Mouse (Mus musculus) testis, postnatal 14 days (tissue): ENCODE measurements around the gene Gns.

Experiments used
- DNase-seq: peaks from one replicate; pipeline ENCODE4 v3.0.0; 2021; ENCODE audit warnings: low spot score

Gns gene

DNA sequence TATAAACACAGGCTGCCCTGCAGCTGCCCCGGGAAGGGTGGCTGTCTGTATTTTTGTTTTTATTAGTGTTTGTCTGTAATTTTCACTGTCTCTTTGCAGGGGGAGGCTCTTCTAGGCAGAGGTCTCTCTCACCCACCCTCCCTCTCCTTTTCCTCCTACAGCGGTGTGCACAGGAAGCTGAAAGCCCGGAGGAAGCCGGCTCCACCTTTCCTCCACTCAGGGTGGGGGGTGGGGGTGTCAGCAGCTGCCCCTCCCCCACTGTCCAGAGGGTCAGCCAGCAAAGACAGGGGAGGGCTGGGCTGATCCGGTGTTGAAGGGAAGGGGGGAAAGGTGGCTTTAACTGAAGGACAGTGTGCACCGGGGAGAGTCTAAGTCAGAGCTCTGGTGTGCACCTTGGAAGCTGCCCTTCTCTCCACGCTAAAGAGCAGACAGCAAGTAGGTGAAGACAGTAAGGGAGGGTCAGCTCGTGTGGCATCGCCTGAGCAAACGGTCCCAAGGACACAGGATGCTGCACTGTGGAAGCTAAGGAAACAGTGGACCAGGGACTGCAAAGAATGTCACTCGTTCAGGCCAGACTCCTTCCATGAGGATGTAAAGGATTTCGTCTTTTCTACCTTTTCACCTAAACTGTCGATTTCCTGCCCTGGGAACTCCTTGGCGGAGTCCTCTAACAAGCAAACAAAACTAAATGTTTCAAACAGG is 65.2 kb downstream of the Gns start:
- DNase-seq: no peak

DNA sequence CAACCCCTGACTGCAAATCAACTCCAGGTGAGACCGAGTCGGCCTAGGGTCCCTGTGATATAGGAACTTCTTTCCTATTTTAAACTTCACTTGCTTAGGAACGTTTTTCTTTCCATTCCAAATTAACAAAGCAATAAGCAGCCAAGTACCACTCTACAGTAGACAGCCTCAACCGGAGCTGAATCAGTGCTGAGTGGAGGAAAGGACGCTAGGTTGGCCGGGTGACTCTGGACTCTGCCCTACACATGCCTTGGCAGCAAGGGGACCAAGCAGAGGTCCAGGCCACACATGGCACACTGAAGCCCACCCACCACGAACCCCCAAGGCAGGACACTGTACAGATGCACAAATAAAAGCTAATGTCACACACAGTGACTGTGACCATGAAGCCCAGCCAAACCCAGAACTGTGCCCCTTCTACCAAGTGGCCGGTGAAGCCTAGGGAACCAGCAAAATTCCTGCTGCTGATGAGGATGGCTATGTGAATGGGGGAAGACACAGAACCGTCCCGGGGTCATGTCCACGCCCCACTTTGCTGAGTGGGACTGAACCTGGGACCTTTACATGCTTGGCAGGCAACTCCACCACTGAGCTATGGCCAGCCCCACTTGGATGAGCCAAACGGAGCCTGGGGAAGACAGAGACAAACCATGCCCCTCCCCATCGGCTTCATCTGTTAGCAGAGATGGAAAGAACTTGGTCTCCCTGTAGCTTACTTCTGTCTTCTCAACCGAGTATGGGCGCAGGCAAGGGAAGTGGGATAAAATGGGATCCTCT is 66.1 kb downstream of the Gns start:
- DNase-seq: no peak

DNA sequence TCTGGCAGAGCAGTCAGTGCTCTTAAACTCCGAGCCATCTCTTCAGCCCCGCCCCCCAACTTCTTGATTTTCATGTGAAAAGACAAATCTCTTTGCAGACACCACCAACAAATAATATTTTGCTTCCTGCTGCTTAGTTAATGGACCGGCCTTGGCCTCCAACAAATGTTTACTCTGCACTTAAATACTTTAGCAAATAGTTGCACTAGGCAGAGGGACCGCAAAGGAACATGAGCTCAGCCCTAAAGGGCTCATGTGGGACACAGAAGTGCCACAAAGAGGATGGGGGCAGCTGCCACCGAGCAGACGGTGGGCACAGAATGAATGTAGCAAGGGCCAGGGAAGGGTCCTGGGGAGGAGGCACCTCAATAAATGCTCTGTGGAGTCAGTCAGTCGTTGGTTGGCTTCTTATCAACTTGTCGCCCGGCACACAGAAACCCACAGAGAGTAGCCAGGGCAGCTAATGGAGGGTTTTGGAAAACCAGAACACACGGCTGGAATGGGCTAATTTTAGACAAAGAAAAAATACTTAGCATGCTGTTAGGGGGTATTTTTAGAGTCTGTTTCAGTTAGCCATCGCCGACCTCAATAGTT is 67.2 kb downstream of the Gns start:
- no peak for DNase-seq

DNA sequence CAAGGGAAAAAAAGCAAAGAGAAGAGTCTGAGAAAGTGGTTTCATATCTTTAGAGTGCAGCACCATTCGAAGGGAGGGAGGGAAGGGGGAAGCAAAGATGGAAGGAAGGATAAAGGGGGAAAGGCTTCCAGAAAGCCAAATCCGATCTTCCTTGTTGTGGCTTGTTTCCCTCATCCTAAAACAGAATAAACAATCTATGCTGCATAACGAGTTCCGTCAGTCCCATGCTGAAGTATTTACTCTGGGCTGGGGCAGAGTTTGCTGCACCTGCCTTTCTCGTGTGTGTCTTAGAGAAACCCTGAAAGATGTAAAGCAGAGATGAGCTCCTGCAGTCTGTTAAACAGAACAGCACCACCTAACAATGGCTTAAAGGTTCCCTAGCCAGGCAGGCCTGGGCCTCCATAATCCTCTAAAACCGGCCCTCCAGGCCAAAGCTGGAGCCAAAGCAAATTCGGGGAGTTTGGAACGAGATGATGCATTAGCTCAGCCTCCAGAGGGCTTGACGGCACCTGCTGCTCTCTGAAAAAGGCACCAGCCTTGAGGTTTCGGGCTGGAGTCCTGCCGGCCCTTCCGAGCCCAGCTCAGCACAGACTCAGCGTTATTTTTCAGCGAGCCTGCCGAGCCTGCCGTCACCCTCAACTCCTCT is 67.9 kb downstream of the Gns start:
- DNase-seq: no peak

DNA sequence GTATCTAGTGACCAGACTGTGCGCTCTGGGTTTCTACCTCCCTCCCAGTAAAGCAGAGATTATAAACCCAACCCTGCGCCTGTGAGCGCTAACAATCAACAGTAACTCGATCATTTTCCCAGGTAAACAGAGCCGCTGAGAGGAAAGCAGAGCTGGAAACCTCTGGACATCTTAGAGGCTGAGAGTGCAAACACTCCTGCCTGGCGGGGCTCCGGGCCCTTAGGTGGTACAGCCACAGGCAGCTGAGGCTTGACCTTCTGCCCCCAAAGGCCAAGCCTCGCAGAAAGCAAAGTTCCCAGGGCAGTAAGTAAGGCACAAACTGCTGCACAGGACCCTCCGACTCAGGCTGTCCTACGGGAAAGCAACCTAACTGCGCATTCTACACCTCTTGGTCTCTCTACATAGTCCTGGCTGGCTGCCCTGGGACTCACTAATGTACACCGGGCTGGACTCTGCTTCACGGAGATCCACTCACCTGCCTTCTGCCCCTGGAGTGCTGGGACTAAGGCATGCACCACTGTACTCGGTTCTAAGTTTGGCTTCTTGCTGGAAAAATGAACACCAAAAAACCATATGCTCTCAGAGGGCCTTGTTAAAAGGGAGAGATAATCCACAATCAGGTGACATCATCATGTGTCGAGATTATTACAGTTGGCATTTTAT is 69.7 kb downstream of the Gns start:
- DNase-seq: no peak

DNA sequence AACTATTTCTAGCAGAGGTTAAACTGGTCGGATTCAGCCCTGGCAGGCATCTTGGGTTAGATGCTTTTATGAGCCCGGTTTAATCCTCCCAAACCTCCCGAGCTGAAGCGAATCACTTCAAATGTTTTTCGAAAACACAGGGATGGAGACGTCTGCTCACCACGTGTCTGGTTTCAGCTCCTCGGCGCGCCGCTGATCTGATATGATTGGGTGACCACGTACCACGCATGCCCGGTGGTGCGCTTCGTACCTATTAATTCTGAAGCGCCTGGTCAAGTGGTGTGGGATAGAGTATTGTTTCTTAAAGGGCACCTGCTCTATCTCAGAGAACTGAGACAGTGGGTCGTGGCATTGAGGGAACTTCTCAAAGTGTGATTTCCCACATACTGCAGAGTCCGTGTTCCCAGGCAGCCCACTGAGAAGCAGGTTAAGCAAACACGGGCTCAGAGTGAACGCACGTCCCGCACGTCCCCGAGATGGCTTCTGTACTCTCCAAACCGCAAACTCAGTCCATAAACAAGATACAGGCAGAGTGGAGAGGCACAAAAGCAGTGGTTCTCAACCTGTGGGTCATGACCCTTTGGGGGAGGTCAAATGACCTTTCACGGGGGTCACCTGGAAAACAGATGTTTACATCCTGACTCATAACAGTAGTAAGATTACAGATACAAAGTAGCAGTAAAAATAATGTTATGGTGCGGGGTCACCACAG is 70.8 kb downstream of the Gns start:
- no peak for DNase-seq

DNA sequence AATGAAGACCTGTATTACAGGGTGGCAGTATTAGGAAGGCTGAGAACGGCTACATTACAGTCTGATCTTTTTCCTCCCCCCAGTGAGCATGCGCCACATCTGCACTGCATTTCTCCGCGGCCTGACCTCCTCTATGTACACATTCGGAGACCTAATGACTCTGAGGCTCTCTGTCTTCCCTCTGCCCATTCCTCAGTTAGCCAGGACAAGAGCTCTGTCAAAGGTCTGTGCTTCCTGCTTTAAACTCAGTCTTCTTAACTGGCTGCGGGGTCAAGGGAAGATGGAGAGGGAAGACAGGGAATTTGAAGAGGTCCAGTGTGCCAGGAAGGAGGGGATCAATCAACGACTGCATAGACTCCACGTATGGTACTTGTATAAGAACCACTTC is 71.4 kb downstream of the Gns start:
- no peak for DNase-seq

DNA sequence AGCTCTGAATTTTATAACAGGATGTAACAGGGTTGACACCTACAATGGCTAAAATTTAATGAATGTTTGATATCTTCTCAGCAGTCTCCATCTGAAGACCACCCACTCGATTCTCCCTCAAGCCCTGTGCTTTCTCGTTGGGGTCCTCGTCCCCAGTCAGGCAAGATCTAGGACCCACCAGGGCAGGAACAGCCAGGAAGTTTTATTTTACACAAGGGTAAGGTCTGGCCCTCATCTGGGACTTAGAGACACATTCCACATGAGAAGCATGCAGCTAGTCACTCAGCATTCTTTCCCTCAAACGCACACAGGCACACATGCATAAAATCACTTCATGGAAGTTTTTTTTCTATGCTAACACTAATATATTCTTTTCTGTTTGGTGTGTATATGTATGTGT is 71.8 kb downstream of the Gns start:
- DNase-seq: no peak

DNA sequence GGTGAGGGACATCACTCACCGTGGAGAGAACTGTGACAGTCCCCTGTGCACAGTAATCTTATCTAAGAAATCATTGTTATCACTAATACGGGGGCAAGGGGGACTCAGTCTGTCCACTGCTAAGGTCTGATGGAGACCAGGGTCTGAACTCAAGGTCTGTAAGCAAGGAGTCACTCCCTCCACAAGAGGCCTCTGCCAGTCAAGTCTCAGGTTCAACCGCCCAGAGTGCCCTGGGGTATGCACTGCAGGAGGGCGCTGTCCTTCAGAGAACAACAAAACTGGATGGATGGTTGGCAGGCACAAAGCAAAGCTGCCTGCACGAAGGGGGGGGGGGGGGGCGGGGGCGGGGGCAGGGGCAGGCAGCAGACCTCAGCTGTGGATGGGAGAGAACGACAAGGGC is 73.2 kb downstream of the Gns start:
- DNase-seq: no peak

DNA sequence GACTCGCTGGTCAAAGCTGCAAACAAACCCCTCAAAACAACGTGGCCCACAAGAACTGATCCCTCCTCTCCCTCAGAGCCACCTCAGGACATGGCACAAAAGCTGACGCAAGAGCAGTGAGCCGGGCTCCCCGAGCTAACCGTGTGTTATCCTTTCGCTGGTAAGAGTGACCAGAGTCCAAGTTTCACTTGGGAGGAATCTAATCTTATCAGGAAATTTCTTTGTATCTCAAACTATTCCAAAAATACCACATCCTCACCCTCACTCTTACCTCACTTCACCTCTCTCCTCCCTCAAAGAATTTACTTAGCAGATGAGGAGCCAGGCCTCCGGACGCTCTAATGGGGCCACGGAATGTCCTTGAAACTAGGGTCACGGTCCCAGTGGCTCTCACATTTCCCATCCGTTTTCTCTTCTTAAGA is 74.4 kb downstream of the Gns start:
- no peak for DNase-seq

DNA sequence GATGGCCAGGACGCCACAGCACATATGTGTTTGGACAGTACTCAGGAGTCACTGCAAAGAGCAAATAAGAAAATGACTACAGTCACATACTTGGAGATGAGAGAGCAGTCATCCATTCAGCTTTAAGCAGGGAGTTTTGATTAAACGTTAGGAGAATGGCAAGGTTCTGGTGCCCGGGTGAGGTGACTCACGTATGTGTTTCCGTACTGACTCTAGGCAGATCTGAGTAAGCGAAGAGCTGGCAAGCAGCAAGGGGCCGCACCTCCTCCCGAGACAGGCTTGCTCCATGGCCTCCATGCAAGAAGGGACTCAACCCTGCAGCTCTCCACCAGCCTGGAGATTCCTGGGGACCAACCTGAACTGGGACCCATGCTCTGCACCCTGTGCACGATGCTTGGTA is 78.9 kb downstream of the Gns start:
- no peak for DNase-seq

DNA sequence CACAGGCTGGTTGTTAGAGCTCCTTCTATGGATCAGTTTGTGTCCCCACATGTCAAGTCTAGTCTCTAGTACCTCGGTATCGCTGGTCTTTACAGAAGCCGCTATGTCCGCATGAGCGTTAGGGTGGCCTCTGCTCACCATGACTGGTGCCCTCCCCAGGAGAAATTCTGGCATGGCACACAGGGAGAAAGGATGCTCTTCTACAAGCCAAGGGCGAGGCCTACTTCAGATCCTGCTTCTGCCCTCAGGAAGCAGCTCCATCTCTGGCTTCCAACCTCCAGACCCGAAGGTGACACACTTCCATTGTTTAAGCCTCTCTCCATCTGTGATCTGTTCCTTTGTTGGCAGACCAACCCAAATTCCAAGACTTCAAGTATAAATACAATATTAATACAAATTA is 79.3 kb downstream of the Gns start:
- DNase-seq: no peak

DNA sequence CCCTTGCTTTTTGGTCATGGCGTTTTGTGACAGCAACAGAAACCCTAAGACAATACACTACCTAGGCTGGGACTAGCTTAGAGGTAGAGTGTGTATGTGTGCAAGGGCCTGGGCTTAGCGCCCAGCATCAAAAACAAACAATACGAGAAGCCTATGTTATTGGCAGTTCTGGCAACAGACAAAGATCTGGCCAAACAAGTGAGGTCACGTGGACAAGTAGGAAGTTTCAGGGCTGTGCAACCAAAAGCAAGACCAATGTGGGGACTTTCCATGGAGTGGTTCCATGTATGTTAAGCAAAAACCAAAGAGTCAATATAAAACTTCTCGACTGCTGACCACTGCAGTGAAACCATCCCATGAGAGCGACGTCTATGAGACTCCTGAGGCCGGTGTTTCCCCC is 80.9 kb downstream of the Gns start:
- no peak for DNase-seq
